Mouse (Mus musculus): ENCODE measurements around the gene Aldh3b2.

Gene Aldh3b2

GRCm38 (mm10) chr19:4012432-4013022 lies 40.4 kb downstream of the Aldh3b2 start, which contains the start of gene Ndufv1:
TSS of gene Ndufv1 (minus strand) at chr19:4012806.
- peak; percentile 99 for DNase-seq (ENCODE audit: low read depth)

DNA sequence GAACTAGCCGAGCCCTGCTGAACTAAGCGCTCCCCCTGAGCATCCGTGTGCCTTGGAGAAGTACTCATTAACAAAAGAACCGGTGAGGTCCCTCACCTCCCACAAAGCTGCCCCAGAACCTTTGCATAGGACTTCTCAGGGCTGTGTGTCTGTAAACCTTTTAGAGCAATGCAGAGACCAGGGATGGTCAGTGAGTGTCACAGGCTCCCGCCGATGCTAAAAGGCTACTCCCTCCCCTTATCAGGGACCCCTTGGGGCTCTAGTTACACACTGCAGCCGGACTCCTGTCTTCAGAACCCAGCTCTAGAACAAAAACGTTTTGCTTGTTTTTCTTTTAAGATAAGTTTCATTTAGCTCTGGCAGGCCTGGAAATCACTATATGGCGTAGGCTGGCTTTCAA lies 40.9 kb downstream of the Aldh3b2 start:
- no peak for DNase-seq (ENCODE audit: low read depth)

- no peak for DNase-seq (ENCODE audit: low read depth)
Measured at GRCm38 (mm10) chr19:4014802-4015201, 42.7 kb downstream of the Aldh3b2 start.

GRCm38 (mm10) chr19:4015635-4016034 lies 43.5 kb downstream of the Aldh3b2 start:
- peak; percentile 50 for DNase-seq (ENCODE audit: low read depth)

- DNase-seq (ENCODE audit: low read depth), result no peak
Measured at GRCm38 (mm10) chr19:4017921-4018587, 45.9 kb downstream of the Aldh3b2 start.

DNA sequence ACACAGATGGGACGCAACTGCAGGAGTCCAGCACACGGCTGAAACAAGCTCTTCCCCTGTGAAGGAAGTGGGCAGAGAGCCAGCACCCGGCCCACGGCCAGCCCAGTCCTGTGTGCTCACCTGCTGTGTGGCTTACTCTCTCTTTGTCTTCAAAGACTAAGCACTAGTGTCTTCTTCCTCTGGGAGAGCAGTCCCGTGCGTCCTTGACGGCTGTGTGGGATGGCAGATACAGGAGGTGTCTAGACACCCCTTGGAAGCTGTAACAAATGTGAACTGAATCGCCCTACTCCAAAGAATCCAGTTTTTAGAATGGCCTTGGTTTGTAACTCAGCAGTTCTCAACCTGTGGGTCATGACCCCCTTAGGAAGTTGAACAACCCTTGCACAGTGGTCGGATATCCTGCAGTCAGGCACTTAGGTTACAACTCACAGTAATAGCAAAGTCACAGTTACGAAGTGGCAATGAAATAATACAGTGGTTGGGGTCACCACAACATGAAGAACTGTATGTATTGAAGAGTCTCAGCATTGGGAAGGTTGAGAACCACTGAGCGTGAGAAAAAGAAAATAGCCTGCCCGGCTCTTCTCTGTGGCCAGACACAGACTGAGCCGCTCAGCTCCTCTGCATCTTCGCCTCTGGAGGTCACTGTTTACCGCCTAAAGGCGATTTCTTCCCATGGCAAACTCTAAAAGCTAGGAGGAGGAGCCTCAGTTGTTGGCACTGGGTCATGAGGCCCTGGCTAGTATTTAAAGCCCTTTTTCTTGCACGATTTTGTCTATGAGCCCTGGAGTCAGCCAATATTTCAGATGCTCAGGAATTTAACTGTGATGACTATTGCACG lies 46.8 kb downstream of the Aldh3b2 start:
- DNase-seq (ENCODE audit: low read depth), result peak; percentile 74

GRCm38 (mm10) chr19:4023185-4023584 lies 51.1 kb downstream of the Aldh3b2 start:
- DNase-seq (ENCODE audit: low read depth), result no peak

DNA sequence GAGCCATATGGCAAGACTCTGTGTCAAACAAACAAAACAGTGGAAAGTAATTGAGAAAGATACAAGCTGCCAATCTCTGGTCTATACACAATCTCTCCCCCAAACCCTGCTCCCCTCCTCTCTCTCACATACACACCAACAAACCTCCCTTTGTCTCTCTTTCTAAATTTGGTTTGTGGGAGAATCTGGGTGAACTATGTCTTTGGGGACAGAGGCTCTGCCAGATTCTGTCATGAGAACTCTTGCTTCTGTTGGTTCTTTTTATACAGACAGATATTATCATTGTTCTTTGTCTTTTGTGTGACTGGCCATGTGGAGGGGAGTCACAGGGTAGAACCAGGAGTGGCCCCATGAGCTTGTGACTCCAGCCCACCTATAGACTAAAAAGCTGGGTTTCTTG lies 55.4 kb downstream of the Aldh3b2 start:
- DNase-seq (ENCODE audit: low read depth), result no peak
